Mouse (Mus musculus) midbrain, embryonic 12.5 days (tissue): ENCODE measurements around the gene Ccnyl1. TPM values are rescaled to one million over a fixed set of nuclear protein-coding genes. Genes with fewer than 3 reads are reported as not detected.

Source experiments
- ATAC-seq: fragments of 200-750 bp; cut with Nextera tagmentation; 2 replicates; pipeline ENCODE4 v1.8.0; 2017; ENCODE audit warnings: low read depth, moderate TSS enrichment, moderate library complexity; ENCODE audit not compliant: low FRiP score
- H3K27ac ChIP-seq: fragments of 300-500 bp; sonication (generic); replicated peaks from 2 replicates; pipeline ENCODE4 v1.5.1; 2016; ENCODE audit warnings: mild to moderate bottlenecking
- H3K27me3 ChIP-seq: fragments of 300-500 bp; sonication (generic); 2 replicates; pipeline ENCODE4 v1.6.1; 2016; ENCODE audit warnings: mild to moderate bottlenecking
- H3K36me3 ChIP-seq: fragments of 300-500 bp; sonication (generic); 2 replicates; pipeline ENCODE4 v1.6.1; 2016
- H3K4me1 ChIP-seq: fragments of 300-500 bp; sonication (generic); 2 replicates; pipeline ENCODE4 v1.6.1; 2016
- H3K4me2 ChIP-seq: fragments of 300-500 bp; sonication (generic); replicated peaks from 2 replicates; pipeline ENCODE4 v1.6.1; 2016; ENCODE audit warnings: mild to moderate bottlenecking, moderate library complexity
- H3K4me3 ChIP-seq: fragments of 300-500 bp; sonication (generic); 2 replicates; pipeline ENCODE4 v1.5.1; 2016; ENCODE audit warnings: mild to moderate bottlenecking
- H3K9ac ChIP-seq: fragments of 300-500 bp; sonication (generic); replicated peaks from 2 replicates; pipeline ENCODE4 v1.6.1; 2016; ENCODE audit warnings: mild to moderate bottlenecking, moderate library complexity
- H3K9me3 ChIP-seq: fragments of 300-500 bp; sonication (generic); 2 replicates; pipeline ENCODE4 v1.6.1; 2016; ENCODE audit warnings: mild to moderate bottlenecking
- WGBS: fragments of 180-500 bp; shearing (Covaris S2); methylation state at CpG from one replicate; pipeline ENCODE4 v1.1.7; 2016; 5-methylcytosine and 5-hydroxymethylcytosine counted together
- polyA plus RNA-seq: library from polyadenylated mRNA; unstranded; fragments of >200 nt; fragmentation: Nextera tagmentation; extraction: Ambion mirVana; gene quantifications from 2 replicates; pipeline ENCODE4 v1.2.1, GENCODE M21; 2016

Ccnyl1 gene
- polyA plus RNA-seq, 1 experiment from 2014 or later = 7.1 TPM

- no peaks in the 10 kb centered on the region for H3K9me3 ChIP-seq
- H3K9ac ChIP-seq = no peak overlapping the region
- H3K36me3 ChIP-seq = no peaks in the 10 kb centered on the region
- ATAC-seq = no peak
- H3K4me2 ChIP-seq = no peak overlapping the region
- H3K4me1 ChIP-seq = no peaks in the 10 kb centered on the region
- no peak overlapping the region for H3K27ac ChIP-seq
- H3K4me3 ChIP-seq = no peak overlapping the region
- 78% methylated on average over 7 of the region's 7 CpGs for WGBS
- no peaks in the 10 kb centered on the region for H3K27me3 ChIP-seq
These were observed 63.4 kb downstream of the Ccnyl1 start for GRCm38 (mm10) chr1:64753668-64754067.

- no peaks in the 10 kb centered on the region for H3K27me3 ChIP-seq
- WGBS = 90% methylated on average over 5 of the region's 5 CpGs
- no peak for ATAC-seq
These were observed 64.4 kb downstream of the Ccnyl1 start for GRCm38 (mm10) chr1:64754658-64755057.

GRCm38 (mm10) chr1:64755971-64756639, 65.8 kb downstream of the Ccnyl1 start:
- H3K4me1 ChIP-seq = no peaks in the 10 kb centered on the region

More at GRCm38 (mm10) chr1:64754658-64755057, 64.4 kb downstream of the Ccnyl1 start:
- H3K9me3 ChIP-seq = no peaks in the 10 kb centered on the region
- no peaks in the 10 kb centered on the region for H3K4me1 ChIP-seq
- no peak overlapping the region for H3K9ac ChIP-seq
- no peak overlapping the region for H3K4me3 ChIP-seq
- H3K4me2 ChIP-seq = no peak overlapping the region
- H3K27ac ChIP-seq = no peak overlapping the region
- no peaks in the 10 kb centered on the region for H3K36me3 ChIP-seq

GRCm38 (mm10) chr1:64756640-64757030, 66.4 kb downstream of the Ccnyl1 start:
- WGBS = 77% methylated on average over 10 of the region's 10 CpGs
- no peaks in the 10 kb centered on the region for H3K9me3 ChIP-seq
- H3K36me3 ChIP-seq = no peaks in the 10 kb centered on the region
- H3K27ac ChIP-seq = no peak overlapping the region
- no peak overlapping the region for H3K9ac ChIP-seq
- no peaks in the 10 kb centered on the region for H3K27me3 ChIP-seq
- no peaks in the 10 kb centered on the region for H3K4me1 ChIP-seq
- H3K4me3 ChIP-seq = no peak overlapping the region
- no peak overlapping the region for H3K4me2 ChIP-seq
- ATAC-seq = no peak

More at GRCm38 (mm10) chr1:64755971-64756639, 65.8 kb downstream of the Ccnyl1 start:
- Histone ChIP-seq H3K9me3 (no peaks in the 10 kb centered on the region), H3K9ac (no peak overlapping the region), H3K27me3 (no peaks in the 10 kb centered on the region), H3K4me2 (no peak overlapping the region), H3K4me3 (no peak overlapping the region), H3K36me3 (no peaks in the 10 kb centered on the region), H3K27ac (no peak overlapping the region)
- 70% methylated on average over 7 of the region's 7 CpGs for WGBS
- no peak for ATAC-seq

- WGBS = 17% methylated on average over 2 of the region's 2 CpGs
- Histone ChIP-seq H3K9ac (no peak overlapping the region), H3K4me3 (no peak overlapping the region), H3K4me2 (no peak overlapping the region), H3K27ac (no peak overlapping the region), H3K4me1 (no peaks in the 10 kb centered on the region), H3K27me3 (no peaks in the 10 kb centered on the region), H3K36me3 (no peaks in the 10 kb centered on the region), H3K9me3 (no peaks in the 10 kb centered on the region)
- no peak for ATAC-seq
These were observed 67.0 kb downstream of the Ccnyl1 start for GRCm38 (mm10) chr1:64757254-64757653.

GRCm38 (mm10) chr1:64757766-64758165, 67.5 kb downstream of the Ccnyl1 start:
- no peaks in the 10 kb centered on the region for H3K4me1 ChIP-seq
- no peaks in the 10 kb centered on the region for H3K9me3 ChIP-seq
- 86% methylated on average over 5 of the region's 5 CpGs for WGBS
- H3K9ac ChIP-seq = no peak overlapping the region
- H3K27ac ChIP-seq = no peak overlapping the region
- no peaks in the 10 kb centered on the region for H3K27me3 ChIP-seq
- no peak overlapping the region for H3K4me3 ChIP-seq
- H3K4me2 ChIP-seq = no peak overlapping the region
- H3K36me3 ChIP-seq = no peaks in the 10 kb centered on the region
- ATAC-seq = no peak

GRCm38 (mm10) chr1:64761646-64762045, 71.4 kb downstream of the Ccnyl1 start:
- WGBS = 75% methylated on average over 4 of the region's 4 CpGs
- H3K4me2 ChIP-seq = no peak overlapping the region
- no peak for ATAC-seq

GRCm38 (mm10) chr1:64770169-64770568, 79.9 kb downstream of the Ccnyl1 start:
- Histone ChIP-seq H3K27me3 (peaks cover 4% of the 10 kb centered on the region; the same call in 1 of the 2 replicates), H3K4me2 (no peak overlapping the region), H3K36me3 (no peaks in the 10 kb centered on the region), H3K4me1 (no peaks in the 10 kb centered on the region), H3K9me3 (no peaks in the 10 kb centered on the region), H3K27ac (no peak overlapping the region), H3K4me3 (no peak overlapping the region), H3K9ac (no peak overlapping the region)
- whole genome bisulfite sequencing = 58% methylated on average over 6 of the region's 6 CpGs
- no peak for ATAC-seq

More at GRCm38 (mm10) chr1:64761646-64762045, 71.4 kb downstream of the Ccnyl1 start:
- no peak overlapping the region for H3K4me3 ChIP-seq
- no peaks in the 10 kb centered on the region for H3K9me3 ChIP-seq
- H3K4me1 ChIP-seq = no peaks in the 10 kb centered on the region
- H3K9ac ChIP-seq = no peak overlapping the region
- H3K27me3 ChIP-seq = no peaks in the 10 kb centered on the region
- no peaks in the 10 kb centered on the region for H3K36me3 ChIP-seq
- no peak overlapping the region for H3K27ac ChIP-seq

- Histone ChIP-seq H3K4me1 (no peaks in the 10 kb centered on the region), H3K27ac (no peak overlapping the region), H3K4me3 (no peak overlapping the region), H3K36me3 (no peaks in the 10 kb centered on the region), H3K4me2 (no peak overlapping the region), H3K9me3 (no peaks in the 10 kb centered on the region), H3K9ac (no peak overlapping the region), H3K27me3 (peaks cover 4% of the 10 kb centered on the region; the same call in 1 of the 2 replicates)
- no peak for ATAC-seq
- 61% methylated on average over 4 of the region's 4 CpGs for WGBS
These were observed 83.0 kb downstream of the Ccnyl1 start for GRCm38 (mm10) chr1:64773305-64773704.

Other genes with a start within 250 kb of the Ccnyl1 start
- 63.5 and 69.6 TPM in 2 replicates for gene Creb1, start 157.8 kb upstream of the Ccnyl1 start, polyA plus RNA-seq
- gene Mettl21a, start 73.2 kb upstream of the Ccnyl1 start, polyA plus RNA-seq = 20.5 and 20.6 TPM in 2 replicates
- 0.36 and 0.42 TPM in 2 replicates for gene Fzd5, start 47.3 kb downstream of the Ccnyl1 start, polyA plus RNA-seq